Comparison of ENCODE assay signal across 21 mouse cellular contexts in the genomic region with DNA sequence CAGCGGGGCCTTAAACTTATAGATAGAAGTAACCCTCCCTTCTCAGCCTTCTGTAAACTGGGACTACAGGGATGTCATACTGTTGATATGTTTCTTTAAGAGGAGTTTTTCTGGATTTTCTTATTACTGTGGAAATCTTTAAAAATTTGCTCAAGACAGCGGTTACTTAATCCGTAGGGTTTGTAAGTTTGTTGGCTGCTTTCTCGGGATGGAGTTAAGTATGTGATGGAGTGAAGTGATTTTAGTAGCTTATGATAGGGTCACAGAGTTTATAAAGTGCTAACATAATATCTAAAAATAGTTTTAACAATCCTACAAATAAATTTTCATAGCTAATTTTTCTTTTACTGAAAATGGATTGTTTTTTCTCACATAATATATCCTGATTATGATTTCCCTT.
"Had no signal": no experiment of that assay in that cellular context is flagged by ENCODE, and none has a peak within 500 bp of the region (broad histone marks: within the 10 kb centered on the region; RNA-seq: fewer than 3 reads in every experiment).

No protein-coding gene starts in this region.

- H3K27me3 ChIP-seq: heart, embryonic 12.5 days; hindbrain, embryonic 12.5 days; intestine, embryonic 15.5 days; limb, embryonic 12.5 days had no signal

- DNase-seq: gastrocnemius, postnatal 25 days; heart, adult 18-20 months; heart, postnatal 10 days; heart, postnatal 4 days; kidney, adult 18-20 months; kidney, adult 8-10 months; kidney, postnatal 10 days; kidney, postnatal 25 days; kidney, postnatal 4 days had no signal

- H3K9me3 ChIP-seq: heart, embryonic 10.5 days; hindbrain, embryonic 10.5 days; hindbrain, embryonic 12.5 days; intestine, embryonic 15.5 days; limb, embryonic 10.5 days; limb, embryonic 12.5 days had no signal

- H3K27ac ChIP-seq: heart, embryonic 10.5 days; hindbrain, embryonic 10.5 days; hindbrain, embryonic 12.5 days; hindbrain, embryonic 14.5 days; intestine, embryonic 15.5 days; layer of hippocampus, adult 2 months; left cerebral cortex, adult 2 months; limb, embryonic 10.5 days had no signal

- ATAC-seq: inflammation-experienced regulatory T-cells, adult 6 months; intestine, embryonic 15.5 days; intestine, postnatal 0 days had no signal

- H3K4me2 ChIP-seq: heart, embryonic 12.5 days; hindbrain, embryonic 12.5 days; hindbrain, embryonic 14.5 days; intestine, embryonic 15.5 days; limb, embryonic 12.5 days had no signal

- H3K36me3 ChIP-seq: heart, embryonic 10.5 days; heart, embryonic 12.5 days; hindbrain, embryonic 10.5 days; hindbrain, embryonic 12.5 days; intestine, embryonic 15.5 days; limb, embryonic 10.5 days; limb, embryonic 12.5 days had no signal

- H3K9ac ChIP-seq: heart, embryonic 12.5 days; hindbrain, embryonic 12.5 days; hindbrain, embryonic 14.5 days; intestine, embryonic 15.5 days; limb, embryonic 12.5 days had no signal

- H3K4me1 ChIP-seq: intestine, embryonic 15.5 days had no signal

- H3K4me3 ChIP-seq: heart, embryonic 10.5 days; heart, embryonic 12.5 days; hindbrain, embryonic 10.5 days; hindbrain, embryonic 12.5 days; intestine, embryonic 15.5 days; layer of hippocampus, adult 2 months; left cerebral cortex, adult 2 months; limb, embryonic 10.5 days; limb, embryonic 12.5 days had no signal
